Mouse (Mus musculus) intestine, postnatal 0 days (tissue): ENCODE measurements at regions not wholly inside any gene's neighbourhood (a gene's known extent, or its start where the extent isn't known, plus 50 kb on each side); places are given as distances from the start of the nearest gene placed in this dataset.

Source experiments
- ATAC-seq: fragments of 200-750 bp; cut with Nextera tagmentation; 2 replicates; pipeline ENCODE4 v1.8.0; 2017; ENCODE audit warnings: mild to moderate bottlenecking, moderate TSS enrichment, moderate library complexity
- H3K27ac ChIP-seq: fragments of 300-500 bp; sonication (generic); 2 replicates; pipeline ENCODE4 v1.5.1; 2014; ENCODE audit warnings: mild to moderate bottlenecking, low read depth, low read length, moderate library complexity
- H3K27me3 ChIP-seq: fragments of 300-500 bp; sonication (generic); replicated peaks from 2 replicates; pipeline ENCODE4 v1.6.1; 2014; ENCODE audit warnings: low read length, mixed read lengths; ENCODE audit not compliant: control insufficient read depth, insufficient read depth
- H3K36me3 ChIP-seq: fragments of 300-500 bp; sonication (generic); 2 replicates; pipeline ENCODE4 v1.6.1; 2014; ENCODE audit warnings: mild to moderate bottlenecking, moderate library complexity; ENCODE audit not compliant: control insufficient read depth, insufficient read depth
- H3K4me1 ChIP-seq: fragments of 300-500 bp; sonication (generic); replicated peaks from 2 replicates; pipeline ENCODE4 v1.6.1; 2014; ENCODE audit warnings: antibody characterized with exemption, low read length, mixed read lengths; ENCODE audit not compliant: control insufficient read depth, insufficient read depth
- H3K4me2 ChIP-seq: fragments of 300-500 bp; sonication (generic); replicated peaks from 2 replicates; pipeline ENCODE4 v1.6.1; 2014; ENCODE audit warnings: low read depth, mild to moderate bottlenecking, moderate library complexity
- H3K4me3 ChIP-seq: fragments of 300-500 bp; sonication (generic); 2 replicates; pipeline ENCODE4 v1.5.1; 2014; ENCODE audit warnings: low read depth, low read length
- H3K9ac ChIP-seq: fragments of 300-500 bp; sonication (generic); 2 replicates; pipeline ENCODE4 v1.6.1; 2014; ENCODE audit warnings: mild to moderate bottlenecking, low read depth, low read length
- H3K9me3 ChIP-seq: fragments of 300-500 bp; sonication (generic); 2 replicates; pipeline ENCODE4 v1.6.1; 2016; ENCODE audit warnings: mixed run types; ENCODE audit not compliant: control insufficient read depth
- CTCF ChIP-seq: sonication (generic); IDR thresholded peaks from 2 replicates; pipeline ENCODE4 v1.5.1; 2016; ENCODE audit warnings: low read depth, mild to moderate bottlenecking, control low read depth, antibody characterized with exemption, moderate library complexity
- WGBS: fragments of 180-500 bp; shearing (Covaris S2); extraction: QIAGEN DNeasy Blood & Tissue Kit; methylation state at CpG from one replicate; pipeline ENCODE4 v1.1.7; 2014; 5-methylcytosine and 5-hydroxymethylcytosine counted together

- WGBS = 79% methylated on average over 3 of the region's 3 CpGs
- no peak for ATAC-seq
- Histone ChIP-seq H3K4me3 (no peak overlapping the region), H3K27me3 (no peaks in the 10 kb centered on the region), H3K36me3 (no peaks in the 10 kb centered on the region), H3K4me2 (no peak overlapping the region), H3K9ac (no peak overlapping the region), H3K27ac (no peak overlapping the region), H3K4me1 (no peaks in the 10 kb centered on the region), H3K9me3 (no peaks in the 10 kb centered on the region)
- TF ChIP-seq CTCF = no peak
Observed at GRCm38 (mm10) chr10:46059285-46059684, 481.7 kb downstream of the Hace1 start.

- Histone ChIP-seq H3K36me3 (no peaks in the 10 kb centered on the region), H3K4me3 (no peak overlapping the region), H3K27ac (no peak overlapping the region), H3K27me3 (no peaks in the 10 kb centered on the region), H3K4me1 (no peaks in the 10 kb centered on the region), H3K4me2 (no peak overlapping the region), H3K9me3 (no peaks in the 10 kb centered on the region), H3K9ac (no peak overlapping the region)
- ATAC-seq = no peak
- TF ChIP-seq CTCF = no peak
- 84% methylated on average over 4 of the region's 4 CpGs for WGBS
Observed at GRCm38 (mm10) chr10:46063831-46064230, 486.2 kb downstream of the Hace1 start.

GRCm38 (mm10) chr10:46070766-46071165 is 493.1 kb downstream of the Hace1 start:
- Histone ChIP-seq H3K9ac (no peak overlapping the region), H3K4me2 (no peak overlapping the region), H3K27me3 (no peaks in the 10 kb centered on the region), H3K4me1 (no peaks in the 10 kb centered on the region), H3K36me3 (no peaks in the 10 kb centered on the region), H3K9me3 (no peaks in the 10 kb centered on the region), H3K4me3 (no peak overlapping the region), H3K27ac (no peak overlapping the region)
- no peak for ATAC-seq
- TF ChIP-seq CTCF = no peak
- 84% methylated on average over 3 of the region's 3 CpGs for WGBS

- no peak overlapping the region for H3K4me3 ChIP-seq
- no peak overlapping the region for H3K27ac ChIP-seq
- ATAC-seq = no peak
- H3K27me3 ChIP-seq = no peaks in the 10 kb centered on the region
- TF ChIP-seq CTCF = no peak
- no peaks in the 10 kb centered on the region for H3K9me3 ChIP-seq
- H3K4me1 ChIP-seq = no peaks in the 10 kb centered on the region
- no peak overlapping the region for H3K4me2 ChIP-seq
- WGBS = 70% methylated on average over 8 of the region's 8 CpGs
- no peak overlapping the region for H3K9ac ChIP-seq
- H3K36me3 ChIP-seq = no peaks in the 10 kb centered on the region
Observed at GRCm38 (mm10) chr10:46071220-46071619, 493.6 kb downstream of the Hace1 start.

GRCm38 (mm10) chr10:46071810-46072549 is 494.4 kb downstream of the Hace1 start:
- Histone ChIP-seq H3K9ac (no peak overlapping the region), H3K36me3 (no peaks in the 10 kb centered on the region), H3K4me3 (no peak overlapping the region), H3K4me1 (no peaks in the 10 kb centered on the region), H3K9me3 (no peaks in the 10 kb centered on the region), H3K27me3 (no peaks in the 10 kb centered on the region), H3K27ac (no peak overlapping the region), H3K4me2 (no peak overlapping the region)
- 78% methylated on average over 12 of the region's 12 CpGs for WGBS
- no peak for TF ChIP-seq CTCF
- ATAC-seq = no peak

- H3K9me3 ChIP-seq = no peaks in the 10 kb centered on the region
- H3K4me2 ChIP-seq = no peak overlapping the region
- H3K27me3 ChIP-seq = no peaks in the 10 kb centered on the region
- no peak overlapping the region for H3K9ac ChIP-seq
- no peak for TF ChIP-seq CTCF
- no peaks in the 10 kb centered on the region for H3K36me3 ChIP-seq
- ATAC-seq = no peak
- WGBS = 70% methylated on average over 16 of the region's 16 CpGs
- H3K27ac ChIP-seq = no peak overlapping the region
- H3K4me3 ChIP-seq = no peak overlapping the region
- no peaks in the 10 kb centered on the region for H3K4me1 ChIP-seq
Observed at GRCm38 (mm10) chr10:46072550-46073470, 495.2 kb downstream of the Hace1 start.
